Mouse (Mus musculus) forebrain, embryonic 11.5 days (tissue): ENCODE data around the gene Ncapd3. TPM values are rescaled to one million over a fixed set of nuclear protein-coding genes. Genes with fewer than 3 reads are reported as not detected.

Experiments used
- ATAC-seq: fragments of 200-750 bp; cut with Nextera tagmentation; replicated peaks from 2 replicates; pipeline ENCODE4 v1.8.0; 2017; ENCODE audit warnings: moderate TSS enrichment; ENCODE audit not compliant: low FRiP score
- DNase-seq: peaks from one replicate; pipeline ENCODE4 v3.0.0-alpha.2; 2017; ENCODE audit warnings: low spot score
- H3K27ac ChIP-seq: fragments of 300-500 bp; sonication (generic); 2 replicates; pipeline ENCODE4 v1.5.1; 2014; ENCODE audit warnings: low read depth, low read length
- H3K27me3 ChIP-seq: fragments of 300-500 bp; sonication (generic); 2 replicates; pipeline ENCODE4 v1.6.1; 2014; ENCODE audit warnings: mild to moderate bottlenecking, low read length, mixed read lengths; ENCODE audit not compliant: control insufficient read depth, insufficient read depth
- H3K36me3 ChIP-seq: fragments of 300-500 bp; sonication (generic); 2 replicates; pipeline ENCODE4 v1.6.1; 2014; ENCODE audit warnings: mild to moderate bottlenecking, low read length, moderate library complexity, mixed read lengths; ENCODE audit not compliant: control insufficient read depth, insufficient read depth
- H3K4me1 ChIP-seq: fragments of 300-500 bp; sonication (generic); replicated peaks from 2 replicates; pipeline ENCODE4 v1.6.1; 2014; ENCODE audit warnings: low read length, mixed read lengths; ENCODE audit not compliant: control insufficient read depth, insufficient read depth
- H3K4me2 ChIP-seq: fragments of 300-500 bp; sonication (generic); 2 replicates; pipeline ENCODE4 v1.6.1; 2014; ENCODE audit warnings: low read depth, mild to moderate bottlenecking, low read length, moderate library complexity, mixed read lengths; ENCODE audit not compliant: severe bottlenecking
- H3K4me3 ChIP-seq: fragments of 300-500 bp; sonication (generic); 2 replicates; pipeline ENCODE4 v1.5.1; 2014; ENCODE audit warnings: low read depth, low read length
- H3K9ac ChIP-seq: fragments of 300-500 bp; sonication (generic); 2 replicates; pipeline ENCODE4 v1.6.1; 2014; ENCODE audit warnings: low read length
- H3K9me3 ChIP-seq: fragments of 300-500 bp; sonication (generic); 2 replicates; pipeline ENCODE4 v1.6.1; 2016; ENCODE audit warnings: low read length, mixed read lengths; ENCODE audit not compliant: control insufficient read depth
- WGBS: fragments of 180-500 bp; shearing (Covaris S2); extraction: QIAGEN DNeasy Blood & Tissue Kit; methylation state at CpG from one replicate; pipeline ENCODE4 v1.1.7; 2014; 5-methylcytosine and 5-hydroxymethylcytosine counted together
- polyA plus RNA-seq: library from polyadenylated mRNA; unstranded; fragments of >200 nt; fragmentation: Nextera tagmentation; extraction: Ambion mirVana; gene quantifications from 2 replicates; pipeline ENCODE4 v1.2.1, GENCODE M21; 2014

Ncapd3 gene
- polyA plus RNA-seq, 1 experiment from 2014 or later, result 48.7 TPM

DNA sequence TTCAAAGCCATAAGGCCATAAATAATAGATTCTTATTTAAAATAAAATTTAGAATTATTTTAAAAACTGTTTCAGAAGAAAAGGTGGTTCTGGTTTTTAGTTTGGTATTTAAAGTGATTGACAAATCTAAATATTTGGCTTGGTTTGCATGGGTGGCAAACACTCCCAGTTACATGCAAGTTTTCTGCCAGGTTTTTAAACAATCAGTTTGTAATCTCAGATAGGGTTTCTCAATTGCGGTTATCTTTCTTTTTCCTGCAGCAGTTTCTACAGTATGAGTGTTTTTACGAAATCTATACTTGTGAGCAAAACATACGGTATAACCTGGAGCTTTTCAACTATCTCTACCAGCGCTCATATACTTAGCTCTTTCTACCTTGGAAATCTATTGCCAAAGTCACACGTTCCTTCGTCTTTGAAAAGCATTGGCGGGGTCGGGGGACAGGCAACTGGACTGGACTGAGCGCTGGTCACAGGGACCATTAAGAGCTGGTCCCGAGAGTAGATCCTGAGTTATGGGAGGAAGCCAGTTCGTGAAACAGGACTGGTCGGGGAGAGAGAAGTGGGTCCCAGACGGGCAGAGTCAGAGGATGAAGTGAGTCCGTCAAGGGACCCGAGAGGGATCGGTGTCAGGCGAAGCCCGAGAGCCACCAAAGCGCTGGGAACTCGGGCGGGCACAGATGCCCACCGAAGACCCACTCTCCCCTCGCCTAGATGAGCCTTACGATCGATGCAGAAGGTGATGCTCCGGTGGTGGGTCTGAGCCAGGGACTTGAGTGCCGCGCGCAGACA is 31.1 kb upstream of the Ncapd3 start:
- WGBS, result 3% methylated on average over 29 of the region's 29 CpGs
- Histone ChIP-seq H3K9me3 (no peaks in the 10 kb centered on the region), H3K4me3 (peak overlapping the region; percentile 66), H3K4me1 (peaks cover 5% of the 10 kb centered on the region; the same call in 1 of the 2 replicates), H3K27me3 (no peaks in the 10 kb centered on the region), H3K36me3 (no peaks in the 10 kb centered on the region), H3K9ac (peak overlapping the region; percentile 86), H3K27ac (no peak overlapping the region), H3K4me2 (peak overlapping the region; percentile 62)
- DNase-seq, result no peak
- no peak; the same call in 1 of the 2 replicates for ATAC-seq

DNA sequence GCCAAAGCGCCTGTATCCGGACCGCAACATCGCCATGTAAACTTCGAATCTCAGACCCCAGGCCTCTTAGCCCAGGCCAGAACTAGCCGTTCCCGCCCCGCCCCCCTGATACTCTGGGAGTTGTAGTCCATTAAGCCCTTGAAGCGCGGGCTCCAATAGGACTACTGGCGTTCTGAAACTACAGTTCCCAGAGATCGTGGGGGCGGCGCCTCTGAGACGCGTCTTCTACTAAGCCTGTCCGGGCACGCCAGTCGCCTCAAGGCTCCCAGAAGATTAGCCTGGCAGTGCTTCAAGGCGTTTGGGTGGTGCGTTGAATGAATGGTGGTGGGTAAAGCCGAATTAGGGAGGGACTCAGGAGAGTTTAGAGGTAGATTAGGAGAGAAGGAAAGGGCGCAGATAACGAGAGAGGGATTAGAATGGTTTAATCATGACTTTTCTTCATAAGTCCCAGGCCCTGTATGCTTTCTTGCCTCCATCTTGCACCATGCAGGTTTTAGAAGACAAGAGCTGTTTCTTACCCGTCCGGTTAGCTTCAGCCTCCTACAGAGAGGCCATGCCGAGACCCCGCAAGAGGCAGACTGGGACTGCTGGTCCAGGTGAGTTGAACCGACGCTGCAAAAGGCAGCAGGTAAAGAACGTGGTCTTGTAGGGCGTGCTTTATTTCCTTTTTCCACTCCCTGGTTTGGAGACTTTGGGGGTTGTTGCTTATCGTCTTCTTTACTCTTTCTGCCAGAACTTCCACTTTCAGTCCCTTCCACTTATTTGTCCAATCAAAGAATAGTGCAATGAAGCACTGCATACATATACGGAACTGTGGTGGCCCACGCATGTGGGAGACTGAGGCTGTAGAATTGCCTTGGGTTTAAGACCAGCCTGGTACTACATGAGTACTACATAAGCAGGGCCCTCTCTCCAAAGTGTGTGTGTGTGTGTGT is 30.2 kb upstream of the Ncapd3 start, which contains the start of the genes Acad8 and Thyn1:
Gene Acad8 (minus strand): TSS at position 106 of the 935 bp plus-strand sequence.
Gene Thyn1 (plus strand): TSS at position 250 of the 935 bp plus-strand sequence.
- H3K9ac ChIP-seq, result peak within 1 kb of the TSS; percentile 86
- H3K9me3 ChIP-seq, result no peaks in the 10 kb centered on the region
- H3K4me2 ChIP-seq, result peak within 1 kb of the TSS; percentile 62
- H3K4me3 ChIP-seq, result peak within 1 kb of the TSS; percentile 66
- ATAC-seq (peak; percentile 100), DNase-seq (peak; percentile 97)
- peaks cover 5% of the 10 kb centered on the region; the same call in 1 of the 2 replicates for H3K4me1 ChIP-seq
- no peaks in the 10 kb centered on the region for H3K27me3 ChIP-seq
- WGBS, result 2% methylated on average over 35 of the region's 35 CpGs
- no peaks in the 10 kb centered on the region for H3K36me3 ChIP-seq
- no peak within 1 kb of the TSS for H3K27ac ChIP-seq

DNA sequence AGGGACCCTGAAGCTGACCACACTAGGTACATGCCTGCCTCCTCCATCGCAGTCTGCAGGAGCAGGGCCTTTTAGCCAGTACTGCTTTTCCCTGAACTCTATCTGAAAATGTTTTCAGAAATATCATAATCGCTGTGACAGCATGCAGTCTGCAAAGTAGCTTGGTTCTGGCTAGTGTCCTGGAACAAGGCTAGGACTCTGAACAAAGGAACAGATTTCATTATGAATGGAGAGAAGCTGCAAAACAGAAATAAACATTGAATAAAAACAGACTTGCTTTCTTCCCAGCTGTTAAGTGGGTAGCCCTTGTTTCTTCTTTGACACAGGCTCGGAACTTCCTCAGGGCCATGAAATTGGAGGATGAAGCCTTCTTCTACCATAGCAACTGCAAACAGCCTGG is 24.7 kb upstream of the Ncapd3 start:
- no peaks in the 10 kb centered on the region for H3K9me3 ChIP-seq
- peaks cover 5% of the 10 kb centered on the region; the same call in 1 of the 2 replicates for H3K4me1 ChIP-seq
- DNase-seq (peak; percentile 36), ATAC-seq (no peak)
- H3K27me3 ChIP-seq, result no peaks in the 10 kb centered on the region
- 90% methylated on average over 3 of the region's 3 CpGs for WGBS
- H3K9ac ChIP-seq, result no peak overlapping the region
- no peak overlapping the region for H3K4me3 ChIP-seq
- H3K4me2 ChIP-seq, result no peak overlapping the region
- peaks cover 2% of the 10 kb centered on the region; the same call in 1 of the 2 replicates for H3K36me3 ChIP-seq
- no peak overlapping the region for H3K27ac ChIP-seq

DNA sequence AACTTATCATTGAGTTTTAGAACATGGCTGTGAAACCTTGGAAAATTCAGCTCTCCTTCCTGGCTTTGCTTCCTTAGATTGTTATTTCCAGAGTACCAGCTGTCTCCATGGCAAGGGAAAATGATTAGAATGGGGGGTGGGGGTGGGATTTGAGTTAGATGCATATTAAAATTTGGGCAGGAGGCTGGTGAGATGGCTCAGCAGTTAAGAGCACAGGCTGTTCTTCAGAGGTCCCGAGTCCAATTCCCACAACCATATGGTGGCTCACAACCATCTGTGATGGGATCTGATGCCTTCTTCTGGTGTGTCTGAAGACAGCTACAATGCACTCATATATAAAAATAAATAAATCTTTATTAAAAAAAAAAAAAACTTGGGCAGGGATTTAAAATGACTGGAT is 24.0 kb upstream of the Ncapd3 start:
- Histone ChIP-seq H3K9ac (no peak overlapping the region), H3K4me2 (no peak overlapping the region), H3K36me3 (peaks cover 2% of the 10 kb centered on the region; the same call in 1 of the 2 replicates), H3K4me3 (no peak overlapping the region), H3K9me3 (no peaks in the 10 kb centered on the region), H3K4me1 (peaks cover under 1% of the 10 kb centered on the region; the same call in 1 of the 2 replicates), H3K27me3 (no peaks in the 10 kb centered on the region), H3K27ac (no peak overlapping the region)
- WGBS, result 88% methylated on average over 1 of the region's 1 CpGs
- ATAC-seq, result no peak
- DNase-seq, result peak; percentile 19

DNA sequence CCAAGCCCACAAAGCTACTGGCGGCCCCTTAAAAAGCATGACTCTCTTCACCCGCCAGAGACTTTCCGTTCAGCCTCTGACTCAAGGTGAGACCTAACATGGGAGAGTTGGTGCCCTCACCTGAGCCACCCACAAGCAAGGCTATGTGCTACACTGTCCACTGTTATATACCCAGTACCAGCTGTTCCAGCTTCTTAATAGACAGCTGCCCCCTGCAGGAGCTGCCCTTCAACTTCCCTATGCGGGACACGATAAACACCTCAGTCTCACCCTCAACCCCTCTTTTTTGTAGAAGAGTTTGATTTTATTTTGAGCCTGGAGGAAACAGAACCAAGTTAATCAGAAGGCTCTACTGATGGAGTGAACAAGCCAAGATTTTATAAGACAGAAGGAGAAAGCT is 23.1 kb upstream of the Ncapd3 start:
- ATAC-seq, result no peak
- Histone ChIP-seq H3K36me3 (peaks cover 2% of the 10 kb centered on the region; the same call in 1 of the 2 replicates), H3K9ac (no peak overlapping the region), H3K4me2 (no peak overlapping the region), H3K9me3 (no peaks in the 10 kb centered on the region), H3K27ac (no peak overlapping the region), H3K4me1 (no peaks in the 10 kb centered on the region), H3K4me3 (no peak overlapping the region), H3K27me3 (no peaks in the 10 kb centered on the region)
- 91% methylated on average over 5 of the region's 5 CpGs for WGBS
- no peak for DNase-seq

DNA sequence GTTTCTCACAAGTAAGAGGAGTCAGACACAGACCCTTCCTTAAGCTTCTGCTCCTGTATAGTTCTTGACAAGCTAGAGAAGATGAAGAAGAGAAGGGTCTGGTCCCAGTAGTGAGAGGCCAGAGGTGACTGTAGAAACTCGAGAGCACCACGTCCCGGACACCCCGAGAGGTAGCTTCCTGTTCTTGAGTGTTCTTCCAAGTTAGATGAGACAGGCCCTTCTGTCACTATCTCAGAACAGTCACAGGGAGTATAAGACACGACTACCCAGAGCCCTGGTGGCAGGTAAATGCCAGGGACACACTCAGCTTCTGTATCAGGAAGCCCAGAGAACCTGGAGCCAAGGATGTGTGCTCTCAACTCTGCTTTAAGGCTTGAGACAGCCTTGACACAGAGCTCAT is 20.7 kb upstream of the Ncapd3 start:
- no peaks in the 10 kb centered on the region for H3K27me3 ChIP-seq
- peaks cover 2% of the 10 kb centered on the region; the same call in 1 of the 2 replicates for H3K36me3 ChIP-seq
- H3K4me3 ChIP-seq, result no peak overlapping the region
- no peak for ATAC-seq
- WGBS, result 86% methylated on average over 5 of the region's 5 CpGs
- H3K4me1 ChIP-seq, result no peaks in the 10 kb centered on the region
- H3K27ac ChIP-seq, result no peak overlapping the region
- H3K4me2 ChIP-seq, result no peak overlapping the region
- no peak overlapping the region for H3K9ac ChIP-seq
- H3K9me3 ChIP-seq, result no peaks in the 10 kb centered on the region
- no peak for DNase-seq

- Histone ChIP-seq H3K4me2 (no peak overlapping the region), H3K27me3 (no peaks in the 10 kb centered on the region), H3K4me1 (no peaks in the 10 kb centered on the region), H3K36me3 (no peaks in the 10 kb centered on the region; the same call in 1 of the 2 replicates), H3K9ac (no peak overlapping the region), H3K9me3 (no peaks in the 10 kb centered on the region), H3K4me3 (no peak overlapping the region), H3K27ac (no peak overlapping the region)
- WGBS, result 92% methylated on average over 4 of the region's 4 CpGs
- ATAC-seq (no peak), DNase-seq (no peak)
These were observed 18.4 kb upstream of the Ncapd3 start for GRCm38 (mm10) chr9:27011572-27011971.

DNA sequence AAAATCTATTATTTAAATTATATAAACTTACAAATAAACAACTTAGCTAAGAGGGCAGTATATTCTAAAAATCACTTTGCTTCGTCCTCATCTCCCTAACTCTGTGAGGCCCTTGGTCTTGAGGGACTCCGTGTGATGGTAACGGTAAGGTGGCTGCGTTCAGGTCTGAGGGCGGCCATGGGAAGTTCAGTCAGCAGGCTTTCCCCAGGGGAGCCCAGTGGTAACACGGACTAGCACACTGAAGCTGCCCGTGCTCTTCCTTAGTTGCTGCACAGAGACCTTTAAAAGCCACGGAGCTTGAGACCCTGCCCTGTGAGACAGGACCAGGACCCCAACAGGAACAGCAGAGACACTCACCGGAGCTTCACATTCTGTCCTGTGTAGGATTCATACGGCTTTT is 11.0 kb upstream of the Ncapd3 start:
- DNase-seq, result no peak
- no peak overlapping the region for H3K9ac ChIP-seq
- H3K4me1 ChIP-seq, result no peaks in the 10 kb centered on the region
- H3K9me3 ChIP-seq, result no peaks in the 10 kb centered on the region
- WGBS, result 97% methylated on average over 10 of the region's 10 CpGs
- no peak overlapping the region for H3K27ac ChIP-seq
- H3K36me3 ChIP-seq, result no peaks in the 10 kb centered on the region; the same call in 1 of the 2 replicates
- H3K4me2 ChIP-seq, result no peak overlapping the region
- no peak overlapping the region for H3K4me3 ChIP-seq
- no peak for ATAC-seq
- no peaks in the 10 kb centered on the region for H3K27me3 ChIP-seq
